Mouse (Mus musculus): ENCODE measurements around the gene Dpt. TPM values are rescaled to one million over a fixed set of nuclear protein-coding genes. Genes with fewer than 3 reads are reported as not detected.

Gene Dpt
- polyA plus RNA-seq (2015; fragmentation: Nextera tagmentation; extraction: Ambion mirVana), result 53.7 and 68.9 TPM in 2 replicates

GRCm38 (mm10) chr1:164796471-164796870 is at the start of gene Dpt:
Dpt (plus strand) TSS chr1:164796644.

Other genes with a start within 250 kb of the Dpt start
- 0.39 and 0.80 TPM in 2 replicates for gene Xcl1, start 138.9 kb downstream of the Dpt start, polyA plus RNA-seq (2015; fragmentation: Nextera tagmentation; extraction: Ambion mirVana)